Mouse (Mus musculus): ENCODE measurements around the gene Zfp784. TPM values are rescaled to one million over a fixed set of nuclear protein-coding genes. Genes with fewer than 3 reads are reported as not detected.
A peak's percentile ranks its signal among the peaks of the same experiment; 100 is the strongest.
"Not testable (repeated sequence)": the region's sequence is repeated elsewhere in the genome, so short reads cannot be mapped to it uniquely, and the experiment has no call there.

The Zfp784 gene
- polyA plus RNA-seq, 1 experiment from 2014 or later = 4.9 TPM

DNA sequence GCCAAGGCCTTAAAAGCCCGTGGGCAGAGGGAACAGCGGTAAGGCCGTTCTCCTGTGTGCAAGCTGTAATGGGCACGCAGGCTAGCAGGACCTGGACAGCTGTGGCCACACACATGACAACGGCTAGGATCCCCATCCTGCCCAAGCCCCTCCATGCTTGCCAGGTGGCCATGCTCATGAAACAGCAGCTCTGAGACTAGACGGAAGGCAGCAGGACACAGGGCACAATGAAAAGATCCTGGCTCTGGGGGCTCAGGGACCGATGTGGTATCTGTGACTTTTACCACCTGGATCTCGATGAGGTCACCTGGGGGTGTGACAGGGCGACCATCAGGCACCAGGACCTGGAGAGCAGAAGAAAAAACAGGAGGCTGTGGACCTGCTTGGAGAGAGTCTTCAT, 2.1 kb downstream of the Zfp784 start:
- WGBS = 87% methylated on average over 9 of the region's 9 CpGs
- Histone ChIP-seq H3K9me3 (peaks cover 12% of the 10 kb centered on the region), H3K27me3 (no peaks in the 10 kb centered on the region), H3K27ac (no peak overlapping the region), H3K4me1 (0 out of 2 replicates have a peak, but pooled peaks cover 6% of the 10 kb centered on the region), H3K36me3 (peaks cover 52% of the 10 kb centered on the region), H3K4me2 (no peak overlapping the region), H3K4me3 (no peak overlapping the region), H3K9ac (no peak overlapping the region)
- ATAC-seq (ENCODE audit: borderline replicate concordance, extremely low read depth, low FRiP score, low TSS enrichment) = no peak

DNA sequence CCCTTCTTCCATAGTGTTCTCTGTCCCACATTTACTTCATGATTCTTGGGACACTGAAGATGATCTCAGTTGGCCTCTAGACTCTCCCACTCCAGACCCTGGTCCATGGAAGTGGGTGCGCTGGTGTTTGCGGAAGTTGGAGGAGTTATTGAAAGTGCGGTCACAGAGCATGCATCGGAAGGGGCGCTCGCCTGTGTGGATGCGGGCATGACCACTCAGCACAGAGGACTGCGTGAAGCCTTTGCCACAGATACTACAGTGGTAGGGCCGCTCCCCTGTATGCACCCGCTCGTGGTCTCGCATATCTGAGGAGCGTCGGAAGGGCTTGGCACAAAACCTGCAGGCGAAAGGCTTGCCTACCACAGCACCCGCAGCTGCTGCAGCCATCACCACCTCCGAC, 2.6 kb downstream of the Zfp784 start:
- no peak overlapping the region for H3K4me2 ChIP-seq
- 0 out of 2 replicates have a peak, but pooled peaks cover 6% of the 10 kb centered on the region for H3K4me1 ChIP-seq
- H3K36me3 ChIP-seq = peaks cover 57% of the 10 kb centered on the region
- H3K9ac ChIP-seq = no peak overlapping the region
- ATAC-seq (ENCODE audit: borderline replicate concordance, extremely low read depth, low FRiP score, low TSS enrichment) = no peak
- H3K27me3 ChIP-seq = no peaks in the 10 kb centered on the region
- WGBS = 96% methylated on average over 17 of the region's 17 CpGs
- H3K9me3 ChIP-seq = peaks cover 17% of the 10 kb centered on the region
- no peak overlapping the region for H3K4me3 ChIP-seq
- H3K27ac ChIP-seq = no peak overlapping the region

DNA sequence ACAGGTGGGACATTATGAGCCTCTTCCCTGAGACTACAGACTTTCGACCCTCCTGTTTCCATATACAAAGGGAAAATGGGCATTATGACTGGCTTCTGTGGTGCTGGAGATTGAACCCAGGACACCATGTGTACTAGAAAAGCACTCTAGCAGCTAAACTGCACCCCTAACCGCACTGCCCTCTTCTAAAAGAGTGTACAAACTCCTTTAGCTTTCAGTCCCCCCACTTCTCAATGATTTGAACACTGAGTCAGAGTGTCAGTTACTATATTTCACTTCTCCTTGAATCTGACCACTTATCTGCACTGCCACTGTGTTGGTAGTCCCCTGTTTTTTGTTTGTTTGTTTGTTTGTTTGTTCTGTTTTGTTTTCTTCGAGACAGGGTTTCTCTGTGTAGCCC, 4.4 kb downstream of the Zfp784 start, which contains the start of gene 4632433K11Rik:
TSS of gene 4632433K11Rik (plus strand) at position 301 of the 400 bp plus-strand sequence.
- Histone ChIP-seq H3K4me1 (0 out of 2 replicates have a peak, but pooled peaks cover 2% of the 10 kb centered on the region), H3K9ac (no peak within 1 kb of the TSS), H3K4me2 (no peak within 1 kb of the TSS), H3K27ac (no peak within 1 kb of the TSS), H3K4me3 (no peak within 1 kb of the TSS), H3K9me3 (peaks cover 30% of the 10 kb centered on the region), H3K27me3 (no peaks in the 10 kb centered on the region), H3K36me3 (peaks cover 75% of the 10 kb centered on the region)
- WGBS = 92% methylated on average over 3 of the region's 3 CpGs
- no peak for ATAC-seq (ENCODE audit: borderline replicate concordance, extremely low read depth, low FRiP score, low TSS enrichment)

DNA sequence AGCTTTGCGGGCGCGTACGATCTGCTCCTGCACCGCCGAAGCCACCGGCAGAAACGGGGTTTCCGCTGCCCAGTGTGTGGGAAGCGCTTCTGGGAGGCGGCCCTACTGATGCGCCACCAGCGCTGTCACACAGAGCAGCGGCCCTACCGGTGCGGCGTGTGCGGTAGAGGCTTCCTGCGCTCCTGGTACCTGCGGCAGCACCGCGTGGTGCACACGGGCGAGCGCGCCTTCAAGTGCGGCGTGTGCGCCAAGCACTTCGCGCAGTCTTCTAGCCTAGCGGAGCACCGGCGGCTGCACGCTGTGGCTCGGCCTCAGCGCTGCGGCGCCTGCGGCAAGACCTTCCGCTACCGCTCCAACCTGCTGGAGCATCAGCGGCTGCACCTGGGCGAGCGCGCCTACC, 6.8 kb downstream of the Zfp784 start:
- H3K4me1 ChIP-seq = no peaks in the 10 kb centered on the region
- H3K36me3 ChIP-seq = peaks cover 90% of the 10 kb centered on the region
- no peak overlapping the region for H3K4me3 ChIP-seq
- no peak overlapping the region for H3K27ac ChIP-seq
- ATAC-seq (ENCODE audit: borderline replicate concordance, extremely low read depth, low FRiP score, low TSS enrichment) = no peak
- 83% methylated on average over 46 of the region's 46 CpGs for WGBS
- no peaks in the 10 kb centered on the region for H3K27me3 ChIP-seq
- peaks cover 30% of the 10 kb centered on the region for H3K9me3 ChIP-seq
- no peak overlapping the region for H3K9ac ChIP-seq
- H3K4me2 ChIP-seq = no peak overlapping the region

DNA sequence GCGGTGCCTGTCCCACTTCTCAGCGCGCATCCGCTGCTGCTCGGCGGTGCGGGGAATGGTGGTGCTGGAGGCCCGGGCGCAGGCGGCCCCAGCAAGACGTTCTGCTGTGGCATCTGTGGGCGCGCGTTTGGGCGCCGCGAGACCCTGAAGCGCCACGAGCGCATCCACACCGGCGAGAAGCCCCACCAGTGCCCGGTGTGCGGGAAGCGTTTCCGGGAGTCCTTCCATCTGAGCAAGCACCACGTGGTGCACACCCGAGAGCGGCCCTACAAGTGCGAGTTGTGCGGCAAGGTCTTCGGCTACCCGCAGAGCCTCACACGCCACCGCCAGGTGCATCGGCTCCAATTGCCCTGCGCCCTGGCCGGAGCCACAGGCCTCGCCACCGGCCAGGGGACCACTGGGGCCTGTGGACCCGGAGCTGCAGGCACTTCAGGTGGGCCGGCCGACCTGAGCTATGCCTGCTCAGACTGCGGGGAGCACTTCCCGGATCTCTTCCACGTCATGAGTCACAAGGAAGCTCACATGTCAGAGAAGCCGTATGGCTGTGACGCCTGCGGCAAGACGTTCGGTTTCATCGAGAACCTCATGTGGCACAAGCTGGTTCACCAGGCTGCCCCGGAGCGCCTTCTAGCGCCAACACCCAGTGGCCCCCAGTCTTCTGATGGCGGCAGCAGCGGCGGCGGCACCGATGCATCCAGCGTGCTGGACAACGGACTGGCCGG, 7.5 kb downstream of the Zfp784 start:
- ATAC-seq (ENCODE audit: borderline replicate concordance, extremely low read depth, low FRiP score, low TSS enrichment) = no peak
- Histone ChIP-seq H3K9me3 (peaks cover 30% of the 10 kb centered on the region), H3K4me3 (no peak overlapping the region), H3K27me3 (no peaks in the 10 kb centered on the region), H3K36me3 (peaks cover 89% of the 10 kb centered on the region), H3K9ac (no peak overlapping the region), H3K4me1 (no peaks in the 10 kb centered on the region), H3K4me2 (no peak overlapping the region), H3K27ac (no peak overlapping the region)
- 88% methylated on average over 63 of the region's 63 CpGs for WGBS

DNA sequence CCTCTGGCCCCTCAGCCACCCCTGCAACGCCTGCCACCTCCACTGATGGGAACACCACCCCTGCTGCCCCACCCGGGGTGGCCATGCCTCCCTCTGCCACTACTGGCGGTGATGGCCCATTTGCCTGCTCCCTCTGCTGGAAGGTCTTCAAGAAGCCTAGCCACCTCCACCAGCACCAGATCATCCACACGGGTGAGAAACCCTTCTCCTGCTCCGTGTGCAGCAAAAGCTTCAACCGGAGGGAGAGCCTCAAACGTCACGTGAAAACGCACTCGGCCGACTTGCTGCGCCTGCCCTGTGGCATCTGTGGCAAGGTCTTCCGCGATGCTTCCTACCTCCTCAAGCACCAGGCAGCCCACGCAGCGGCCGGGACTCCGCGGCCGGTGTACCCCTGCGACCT, 8.3 kb downstream of the Zfp784 start:
- Histone ChIP-seq H3K9me3 (peaks cover 30% of the 10 kb centered on the region), H3K4me1 (no peaks in the 10 kb centered on the region), H3K9ac (no peak overlapping the region), H3K27me3 (no peaks in the 10 kb centered on the region), H3K27ac (no peak overlapping the region), H3K36me3 (peaks cover 87% of the 10 kb centered on the region), H3K4me3 (no peak overlapping the region), H3K4me2 (no peak overlapping the region)
- no peak for ATAC-seq (ENCODE audit: borderline replicate concordance, extremely low read depth, low FRiP score, low TSS enrichment)
- 92% methylated on average over 21 of the region's 21 CpGs for WGBS

DNA sequence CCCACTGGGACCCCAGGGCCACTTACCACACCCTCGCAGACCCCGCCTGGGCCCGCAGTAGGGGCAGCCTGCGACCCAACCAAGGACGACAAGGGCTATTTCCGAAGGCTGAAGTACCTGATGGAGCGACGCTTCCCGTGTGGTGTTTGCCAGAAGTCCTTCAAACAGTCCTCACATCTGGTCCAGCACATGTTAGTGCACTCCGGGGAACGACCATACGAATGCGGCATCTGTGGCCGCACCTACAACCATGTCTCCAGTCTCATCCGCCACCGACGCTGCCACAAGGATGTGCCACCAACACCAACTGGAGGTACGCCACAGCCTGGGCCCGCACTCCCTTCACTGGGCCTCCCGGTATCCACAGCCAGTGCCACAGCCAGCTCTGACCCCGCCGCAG, 8.7 kb downstream of the Zfp784 start:
- Histone ChIP-seq H3K4me2 (no peak overlapping the region), H3K9me3 (peaks cover 30% of the 10 kb centered on the region), H3K27me3 (no peaks in the 10 kb centered on the region), H3K27ac (no peak overlapping the region), H3K4me3 (no peak overlapping the region), H3K4me1 (no peaks in the 10 kb centered on the region), H3K36me3 (peaks cover 87% of the 10 kb centered on the region), H3K9ac (no peak overlapping the region)
- WGBS = 96% methylated on average over 22 of the region's 22 CpGs
- no peak for ATAC-seq (ENCODE audit: borderline replicate concordance, extremely low read depth, low FRiP score, low TSS enrichment)

DNA sequence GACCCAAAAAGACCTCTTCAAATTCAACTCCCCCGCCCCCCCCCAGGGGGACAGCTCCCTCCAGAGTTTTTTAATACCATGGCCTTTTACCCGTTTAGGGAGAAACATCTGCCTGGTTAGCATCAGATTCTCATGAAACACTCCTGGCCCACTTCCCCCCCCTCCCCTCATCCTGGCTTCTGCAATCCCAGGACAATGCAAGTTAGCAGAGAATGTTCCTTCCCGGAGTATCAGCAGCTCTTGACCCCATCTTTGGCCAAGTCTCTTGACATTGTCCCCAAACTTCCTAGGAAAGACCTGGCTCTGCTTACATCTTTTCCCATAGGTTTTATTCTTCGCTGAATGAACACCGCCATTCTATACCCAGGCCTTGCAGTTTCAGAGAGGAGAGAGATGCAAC, 17.0 kb downstream of the Zfp784 start:
- H3K27me3 ChIP-seq = no peaks in the 10 kb centered on the region
- H3K4me1 ChIP-seq = peaks cover 20% of the 10 kb centered on the region
- H3K4me3 ChIP-seq = peak overlapping the region; percentile 81
- peak overlapping the region; percentile 93 for H3K9ac ChIP-seq
- H3K9me3 ChIP-seq = no peaks in the 10 kb centered on the region
- H3K36me3 ChIP-seq = peaks cover 42% of the 10 kb centered on the region
- H3K27ac ChIP-seq = peak overlapping the region; percentile 98
- ATAC-seq (ENCODE audit: borderline replicate concordance, extremely low read depth, low FRiP score, low TSS enrichment) = no peak
- 43% methylated on average over 5 of the region's 5 CpGs for WGBS
- peak overlapping the region; percentile 77 for H3K4me2 ChIP-seq

DNA sequence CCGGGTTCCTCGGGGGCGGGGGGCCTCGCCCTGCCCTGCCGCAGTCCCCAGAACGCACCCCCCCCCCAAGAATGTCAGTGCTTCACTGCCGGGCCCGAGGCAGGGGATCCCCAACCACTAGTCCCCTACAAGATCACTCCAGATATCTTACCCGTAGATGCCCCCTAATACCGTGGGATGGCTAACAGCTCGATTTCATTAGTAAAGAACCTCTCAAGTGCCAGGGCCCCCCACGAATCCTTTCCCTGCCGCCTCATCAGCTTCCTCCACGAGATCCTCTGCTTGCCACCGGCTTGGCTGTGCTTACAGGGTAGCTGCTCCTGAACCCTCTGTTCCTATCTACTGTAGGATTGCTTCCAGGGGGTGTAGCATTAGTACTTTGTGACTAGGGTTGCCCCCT, 17.6 kb downstream of the Zfp784 start:
- H3K36me3 ChIP-seq = peaks cover 37% of the 10 kb centered on the region
- no peaks in the 10 kb centered on the region for H3K9me3 ChIP-seq
- H3K4me2 ChIP-seq = peak overlapping the region; percentile 77
- peak overlapping the region; percentile 98 for H3K27ac ChIP-seq
- H3K27me3 ChIP-seq = no peaks in the 10 kb centered on the region
- H3K9ac ChIP-seq = peak overlapping the region; percentile 93
- H3K4me1 ChIP-seq = peaks cover 24% of the 10 kb centered on the region
- peak; percentile 1 for ATAC-seq (ENCODE audit: borderline replicate concordance, extremely low read depth, low FRiP score, low TSS enrichment)
- WGBS = 0% methylated on average over 14 of the region's 15 CpGs
- H3K4me3 ChIP-seq = peak overlapping the region; percentile 81

DNA sequence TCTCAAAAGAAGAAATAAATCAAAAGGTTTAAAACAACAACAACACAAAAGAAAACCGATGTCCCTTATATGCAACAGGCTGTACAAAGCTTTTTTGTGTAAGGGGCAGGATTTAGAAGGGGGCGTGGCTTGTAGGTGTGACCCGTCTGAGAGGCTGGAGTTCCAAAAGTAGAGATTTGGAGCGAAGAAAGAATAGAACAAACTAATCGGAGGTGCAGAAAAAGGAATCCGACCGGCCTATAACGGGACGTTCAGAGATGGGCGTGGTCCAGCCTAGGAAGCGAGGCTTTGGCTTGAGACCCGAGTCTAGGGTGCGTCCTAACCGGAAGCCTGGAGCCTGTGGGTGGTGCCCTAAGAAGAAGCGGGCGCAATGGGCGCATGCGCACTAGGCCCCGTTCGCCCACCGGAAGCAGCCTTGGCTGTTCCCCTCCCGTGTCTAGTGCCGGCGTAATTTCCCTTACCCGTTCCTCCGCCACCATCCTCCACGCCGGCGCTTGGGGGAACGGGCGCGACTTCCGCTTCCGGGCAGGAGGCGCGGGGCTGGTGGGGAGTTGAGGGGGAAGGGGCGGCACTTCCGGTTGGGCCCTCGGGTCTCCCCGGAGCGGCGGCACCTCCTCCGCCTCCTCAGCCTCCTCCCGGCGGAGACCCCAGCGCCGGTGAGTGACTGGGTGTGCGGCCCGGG, 18.1 kb downstream of the Zfp784 start, which contains the start of the genes Zfp865 and Ccdc106:
TSS of gene Zfp865 (plus strand) at position 377 of the 682 bp plus-strand sequence.
TSS of gene Ccdc106 (plus strand) at position 554 of the 682 bp plus-strand sequence.
- Histone ChIP-seq H3K27ac (peak within 1 kb of the TSS; percentile 98), H3K9me3 (no peaks in the 10 kb centered on the region), H3K36me3 (peaks cover 33% of the 10 kb centered on the region), H3K4me3 (peak within 1 kb of the TSS; percentile 81), H3K9ac (peak within 1 kb of the TSS; percentile 93), H3K4me1 (peaks cover 24% of the 10 kb centered on the region), H3K27me3 (no peaks in the 10 kb centered on the region), H3K4me2 (peak within 1 kb of the TSS; percentile 77)
- WGBS = under 1% methylated on average over 47 of the region's 49 CpGs
- ATAC-seq (ENCODE audit: borderline replicate concordance, extremely low read depth, low FRiP score, low TSS enrichment) = peak; percentile 90

DNA sequence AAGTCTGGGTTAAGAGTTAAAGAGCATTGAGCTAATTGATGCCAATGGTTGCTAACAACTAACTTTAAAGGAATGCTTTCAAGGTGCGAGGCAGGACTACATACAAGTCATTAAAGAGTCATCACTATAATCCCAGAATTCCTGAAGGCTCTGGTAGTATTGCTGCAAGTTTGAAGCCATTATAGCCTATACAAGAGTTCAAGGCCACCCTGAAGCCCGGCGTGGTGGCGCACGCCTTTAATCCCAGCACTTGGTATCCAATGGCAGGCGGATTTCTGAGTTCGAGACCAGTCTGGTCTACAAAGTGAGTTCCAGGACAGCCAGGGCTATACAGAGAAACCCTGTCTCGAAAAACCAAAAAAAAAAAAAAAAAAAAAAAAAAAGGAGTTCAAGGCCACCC, 18.7 kb downstream of the Zfp784 start:
- WGBS = 22% methylated on average over 8 of the region's 8 CpGs
- not testable (repeated sequence) for H3K27me3 ChIP-seq; ATAC-seq (ENCODE audit: borderline replicate concordance, extremely low read depth, low FRiP score, low TSS enrichment); H3K9me3 ChIP-seq
- H3K4me3 ChIP-seq = peak overlapping the region; percentile 81
- peak overlapping the region; percentile 98 for H3K27ac ChIP-seq
- peak overlapping the region; percentile 93 for H3K9ac ChIP-seq
- peaks cover 27% of the 10 kb centered on the region for H3K36me3 ChIP-seq
- peak overlapping the region; percentile 77 for H3K4me2 ChIP-seq
- H3K4me1 ChIP-seq = peaks cover 24% of the 10 kb centered on the region

DNA sequence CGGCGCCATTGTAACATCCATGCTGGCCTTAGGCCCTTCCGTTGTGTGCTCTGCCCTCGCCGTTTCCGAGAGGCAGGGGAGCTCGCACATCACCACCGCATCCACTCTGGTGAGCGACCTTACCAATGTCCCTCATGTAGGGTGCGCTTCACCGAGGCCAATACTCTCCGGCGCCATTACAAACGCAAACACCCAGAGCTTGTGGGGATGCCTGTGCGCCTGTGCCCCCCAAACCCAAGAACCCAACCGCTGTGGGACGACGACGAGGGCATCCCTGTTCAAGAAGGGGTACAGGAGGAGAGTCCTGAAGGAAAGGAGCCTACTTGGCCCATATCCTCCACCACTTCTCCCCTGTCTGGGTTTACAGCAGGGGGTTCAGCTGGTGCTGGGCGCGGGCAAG, 20.3 kb downstream of the Zfp784 start:
- peaks cover 11% of the 10 kb centered on the region for H3K36me3 ChIP-seq
- H3K9me3 ChIP-seq = no peaks in the 10 kb centered on the region
- no peaks in the 10 kb centered on the region for H3K27me3 ChIP-seq
- ATAC-seq (ENCODE audit: borderline replicate concordance, extremely low read depth, low FRiP score, low TSS enrichment) = no peak
- no peak overlapping the region for H3K4me3 ChIP-seq
- H3K4me1 ChIP-seq = peaks cover 28% of the 10 kb centered on the region
- no peak overlapping the region for H3K27ac ChIP-seq
- 98% methylated on average over 21 of the region's 21 CpGs for WGBS
- no peak overlapping the region for H3K9ac ChIP-seq
- no peak overlapping the region for H3K4me2 ChIP-seq
